Mouse (Mus musculus): ENCODE measurements around the gene Glod4. TPM values are rescaled to one million over a fixed set of nuclear protein-coding genes. Genes with fewer than 3 reads are reported as not detected.

Glod4 gene
- total and polyA plus RNA-seq, 3 experiments: 121 to 190 (median 161) TPM

GRCm38 (mm10) chr11:76291960-76292359, 48.4 kb upstream of the Glod4 start:
- dilution Hi-C loops (cut with MboI; ENCODE audit: extremely low pct_ligation_motif_present, extremely low pct_unique_long_range_greater_than_20kb, low sequenced_read_pairs): no loop called here
- Histone ChIP-seq H3K36me3 (replicated peaks in 1 of 2; ENCODE audit: control insufficient read depth in 1 of 2, insufficient read depth in 1 of 2, low read length in 1 of 2) (no peaks in the 10 kb centered on the region), H3K9me3 (replicated peaks; ENCODE audit: low read length) (no peaks in the 10 kb centered on the region), H3K27me3 (replicated peaks) (no peaks in the 10 kb centered on the region), H3K9ac (ENCODE audit: insufficient read depth, low read depth) (no peak overlapping the region), H3K4me3 (replicated peaks in 1 of 3; ENCODE audit: low read depth in 2 of 3, low read length in 2 of 3, poor library complexity in 1 of 3) (no peak overlapping the region), H3K79me2 (replicated peaks; ENCODE audit: control insufficient read depth, extremely low read depth, insufficient read depth, poor library complexity, severe bottlenecking) (no peaks in the 10 kb centered on the region), H3K4me2 (ENCODE audit: insufficient read depth, low read depth, poor library complexity, severe bottlenecking) (no peak overlapping the region), H3K27ac (ENCODE audit: insufficient read depth, low read depth) (no peak overlapping the region), H3K4me1 (ENCODE audit: control insufficient read depth in 1 of 2, insufficient read depth in 2 of 2) (peaks cover 6 to 35% of the 10 kb centered on the region in 2 experiments; a peak in 2 of 4 replicates)
- in situ Hi-C loops (cut with MboI; ENCODE audit: low pct_ligation_motif_present, low pct_unique_long_range_greater_than_20kb, low sequenced_read_pairs): no loop called here
- no peak for TF ChIP-seq TCF12 (IDR thresholded peaks at IDR 0.05; ENCODE audit: low read depth, low read length)
- TF ChIP-seq MEF2A (IDR thresholded peaks at IDR 0.05; ENCODE audit: borderline replicate concordance, low read depth, low read length): no peak
- no peak for TF ChIP-seq USF2 (conservative IDR thresholded peaks at IDR 0.05; ENCODE audit: low read depth, low read length)
- no peak for TF ChIP-seq RAD21 (IDR thresholded peaks at IDR 0.05; ENCODE audit: low read depth, low read length)
- TF ChIP-seq POLR2AphosphoS2 (IDR thresholded peaks at IDR 0.05; ENCODE audit: low read depth, low read length): no peak
- TF ChIP-seq KAT2A (IDR thresholded peaks at IDR 0.05; ENCODE audit: insufficient replicate concordance, low read length): no peak
- no peak for DNase-seq (ENCODE audit: extremely low read depth)

GRCm38 (mm10) chr11:76290367-76290766, 46.8 kb upstream of the Glod4 start:
- Histone ChIP-seq H3K27me3 (replicated peaks) (no peaks in the 10 kb centered on the region), H3K9ac (ENCODE audit: insufficient read depth, low read depth) (no peak overlapping the region), H3K4me1 (ENCODE audit: control insufficient read depth in 1 of 2, insufficient read depth in 2 of 2) (peaks cover 0 to 40% of the 10 kb centered on the region in 2 experiments; a peak in 2 of 4 replicates), H3K36me3 (replicated peaks in 1 of 2; ENCODE audit: control insufficient read depth in 1 of 2, insufficient read depth in 1 of 2, low read length in 1 of 2) (no peaks in the 10 kb centered on the region), H3K27ac (ENCODE audit: insufficient read depth, low read depth) (no peak overlapping the region), H3K9me3 (replicated peaks; ENCODE audit: low read length) (no peaks in the 10 kb centered on the region), H3K4me2 (ENCODE audit: insufficient read depth, low read depth, poor library complexity, severe bottlenecking) (no peak overlapping the region), H3K4me3 (replicated peaks in 1 of 3; ENCODE audit: low read depth in 2 of 3, low read length in 2 of 3, poor library complexity in 1 of 3) (no peak overlapping the region), H3K79me2 (replicated peaks; ENCODE audit: control insufficient read depth, extremely low read depth, insufficient read depth, poor library complexity, severe bottlenecking) (no peaks in the 10 kb centered on the region)
- in situ Hi-C loops (cut with MboI; ENCODE audit: low pct_ligation_motif_present, low pct_unique_long_range_greater_than_20kb, low sequenced_read_pairs): no loop called here
- no peak for DNase-seq (ENCODE audit: extremely low read depth)
- no peak for TF ChIP-seq RCOR1 (conservative IDR thresholded peaks at IDR 0.05; ENCODE audit: low read depth, low read length)
- TF ChIP-seq MXI1 (IDR thresholded peaks at IDR 0.05; ENCODE audit: low read depth, low read length): no peak
- TF ChIP-seq POLR2A (IDR thresholded peaks at IDR 0.05; ENCODE audit: low read depth, low read length): no peak
- TF ChIP-seq MEF2A (IDR thresholded peaks at IDR 0.05; ENCODE audit: borderline replicate concordance, low read depth, low read length): no peak
- TF ChIP-seq MAX (IDR thresholded peaks at IDR 0.05; ENCODE audit: low read length): no peak
- no peak for TF ChIP-seq MAZ (IDR thresholded peaks at IDR 0.05; ENCODE audit: low read depth, low read length)
- no peak for TF ChIP-seq USF1 (IDR thresholded peaks at IDR 0.05; ENCODE audit: low read depth, low read length)
- no peak for TF ChIP-seq MYC (IDR thresholded peaks at IDR 0.05; ENCODE audit: low read depth, low read length)
- TF ChIP-seq TBP (conservative IDR thresholded peaks at IDR 0.05; ENCODE audit: low read depth, low read length): no peak
- no peak for TF ChIP-seq JUN (IDR thresholded peaks at IDR 0.05; ENCODE audit: insufficient read depth, low read depth, low read length)
- dilution Hi-C loops (cut with MboI; ENCODE audit: extremely low pct_ligation_motif_present, extremely low pct_unique_long_range_greater_than_20kb, low sequenced_read_pairs): no loop called here

Data from CH12.LX (cell line).